Mouse (Mus musculus) cerebellum, adult 8-10 months (tissue): ENCODE data around the gene Eif5b.
A peak's percentile ranks its signal among the peaks of the same experiment; 100 is the strongest.
"Not testable (repeated sequence)": the region's sequence is repeated elsewhere in the genome, so short reads cannot be mapped to it uniquely, and the experiment has no call there.

Experiments
- DNase-seq: peaks from one replicate; pipeline ENCODE4 v3.0.0; 2022

Gene Eif5b

DNA sequence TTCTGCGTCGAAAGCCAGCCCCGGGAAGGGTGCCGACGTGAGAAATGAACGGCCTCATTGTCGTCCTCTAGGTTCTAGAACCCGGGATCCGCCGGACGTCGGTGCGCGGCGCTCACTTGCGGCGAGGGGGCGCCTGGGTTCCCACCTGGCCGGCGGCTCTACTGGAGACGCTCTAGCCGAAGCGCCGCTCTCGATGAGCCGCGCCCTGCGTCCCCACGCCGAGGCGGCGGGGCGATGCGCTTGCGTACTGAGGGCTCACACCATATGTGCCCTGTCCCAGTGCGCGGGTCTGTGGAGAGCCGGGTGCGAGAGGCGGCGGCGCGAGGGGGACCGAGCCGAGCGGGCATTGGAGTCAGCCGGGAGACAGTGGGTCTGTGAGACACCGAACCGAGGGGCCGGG lies at the start of gene Eif5b, which contains the start of gene Txndc9:
Gene Eif5b, plus strand, starts transcription at position 144 of the 400 bp plus-strand sequence.
Gene Txndc9, minus strand, starts transcription at position 27 of the 400 bp plus-strand sequence.
- DNase-seq, result peak; percentile 93

DNA sequence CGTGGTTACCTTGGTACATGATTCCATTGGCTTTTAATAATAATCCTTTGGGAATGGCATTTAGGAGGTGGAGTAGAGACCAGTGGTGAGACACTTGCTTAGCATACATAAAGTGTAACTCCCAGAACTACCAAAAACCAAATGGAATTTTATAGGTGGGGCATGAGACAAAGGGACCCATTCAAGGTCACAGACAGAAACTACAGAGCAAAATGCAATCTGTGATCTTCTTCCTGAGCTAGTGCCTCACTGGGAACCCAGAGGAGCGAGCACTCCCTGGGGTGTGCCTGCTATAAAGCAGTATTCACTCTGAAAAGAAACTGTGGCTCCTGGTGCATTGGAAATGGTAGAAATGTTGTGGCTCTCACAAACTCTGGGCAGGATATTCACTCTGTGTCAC lies 48.9 kb upstream of the Eif5b start:
- DNase-seq, result no peak

DNA sequence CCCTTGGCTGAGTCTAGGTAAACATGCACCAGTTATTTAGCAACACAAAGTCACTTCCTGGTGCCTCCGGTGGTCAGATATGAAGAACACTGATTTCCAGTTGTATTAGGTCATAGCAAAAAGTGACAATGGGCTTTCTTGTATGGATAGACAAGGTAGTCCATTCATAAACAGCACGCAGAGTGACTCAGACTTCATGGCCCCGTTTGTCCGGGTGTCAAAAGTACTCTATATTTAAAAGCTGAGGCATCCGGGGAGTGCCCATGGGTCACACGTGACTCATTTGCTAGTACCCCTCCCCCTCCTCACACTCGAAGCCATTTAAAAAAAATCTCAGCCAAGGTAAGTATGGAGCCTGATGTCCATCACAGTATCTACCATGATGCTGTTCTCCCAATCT lies 43.0 kb upstream of the Eif5b start:
- no peak for DNase-seq

DNA sequence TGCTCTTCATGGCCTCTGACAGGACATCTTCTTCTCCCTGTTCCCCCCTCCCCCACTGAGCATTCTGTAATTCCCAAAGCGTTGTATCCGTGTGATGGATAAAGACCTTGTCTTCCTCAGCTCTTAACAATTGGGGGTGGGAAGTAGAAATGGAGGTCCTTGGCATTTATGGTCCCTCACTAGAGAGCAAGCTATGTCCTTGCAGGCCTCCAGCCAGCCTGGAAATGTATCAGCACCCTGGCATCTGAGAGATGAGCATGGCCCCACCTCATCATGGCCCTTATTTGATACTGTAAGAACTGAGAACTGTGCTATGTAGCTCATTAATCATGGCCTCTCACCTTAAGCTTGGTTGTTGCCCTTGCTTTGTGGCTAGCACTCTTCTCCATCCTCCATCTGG lies 42.6 kb upstream of the Eif5b start:
- no peak for DNase-seq

DNA sequence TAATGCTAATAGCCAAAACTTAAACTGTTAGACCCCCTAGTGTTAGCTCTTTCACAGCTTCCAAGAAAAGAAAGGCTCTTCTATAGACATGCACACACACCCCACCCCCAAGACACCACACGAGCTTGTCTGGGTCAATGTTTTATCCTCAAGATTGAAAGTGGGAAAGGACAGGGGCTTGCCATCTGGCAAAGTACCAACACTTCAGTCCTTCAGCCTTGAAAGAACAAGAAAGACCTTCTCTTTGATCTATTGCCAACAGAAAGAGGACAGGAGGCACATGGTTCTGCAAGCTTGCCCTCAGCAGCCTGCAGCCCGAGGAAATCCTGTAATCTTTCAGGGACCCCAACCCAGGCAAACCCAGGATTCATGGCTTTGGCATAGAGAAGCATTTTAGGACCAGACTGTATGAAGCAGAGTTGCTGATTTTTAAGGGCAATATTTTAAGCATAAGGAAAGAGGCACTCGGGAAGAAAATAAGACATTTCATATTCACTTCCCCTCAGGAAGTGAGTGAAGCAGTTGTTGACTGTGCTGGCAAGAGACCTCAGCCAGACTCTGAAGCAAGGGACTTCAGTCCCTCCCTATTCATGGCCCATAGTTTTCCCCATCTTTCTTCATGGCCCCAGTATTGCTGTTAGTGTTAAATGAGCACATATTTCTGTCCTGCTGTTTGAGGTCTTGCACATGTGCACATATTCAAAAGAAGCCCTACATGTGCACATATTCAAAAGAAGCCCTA lies 40.9 kb upstream of the Eif5b start:
- DNase-seq, result no peak

DNA sequence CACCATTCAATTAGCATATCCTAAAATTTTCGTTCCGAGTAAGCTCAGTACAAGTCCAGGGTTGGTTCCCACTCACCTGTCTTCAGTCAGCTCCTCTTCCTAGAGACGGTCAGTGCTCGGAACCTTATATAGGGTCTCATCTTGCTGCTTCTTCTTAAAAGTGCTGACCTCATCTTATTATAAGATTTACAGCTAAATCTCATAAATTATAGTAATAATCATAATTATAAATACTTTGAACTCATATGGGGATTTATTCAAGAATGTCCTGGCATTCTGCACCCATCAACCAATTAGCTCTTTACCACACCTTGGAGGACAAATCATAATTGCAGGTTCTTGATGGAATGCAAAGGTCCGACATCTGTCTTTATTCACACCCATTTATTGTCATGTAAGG lies 40.2 kb upstream of the Eif5b start, which contains the start of gene Lyg1:
Gene Lyg1, minus strand, starts transcription at position 101 of the 400 bp plus-strand sequence.
- DNase-seq, result no peak

DNA sequence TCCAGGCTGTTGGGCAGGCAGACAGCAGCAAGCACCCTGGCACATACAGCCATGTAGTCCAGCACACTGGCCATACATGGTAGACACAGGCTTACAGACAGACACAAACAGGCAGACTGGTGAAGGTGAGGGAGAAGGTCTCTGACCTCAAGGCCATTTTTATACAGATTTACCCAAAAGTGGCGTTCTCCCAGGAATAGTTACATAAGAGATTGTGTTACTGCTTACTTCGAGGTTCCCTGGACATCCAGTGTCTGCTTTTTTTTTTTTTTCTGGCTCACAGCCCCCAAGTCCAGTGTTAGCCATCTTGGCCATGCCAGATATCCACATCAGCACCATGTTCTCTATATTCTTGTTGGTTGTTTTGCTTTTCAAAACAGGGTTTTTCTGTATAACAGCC lies 39.3 kb upstream of the Eif5b start:
- DNase-seq, result no peak

DNA sequence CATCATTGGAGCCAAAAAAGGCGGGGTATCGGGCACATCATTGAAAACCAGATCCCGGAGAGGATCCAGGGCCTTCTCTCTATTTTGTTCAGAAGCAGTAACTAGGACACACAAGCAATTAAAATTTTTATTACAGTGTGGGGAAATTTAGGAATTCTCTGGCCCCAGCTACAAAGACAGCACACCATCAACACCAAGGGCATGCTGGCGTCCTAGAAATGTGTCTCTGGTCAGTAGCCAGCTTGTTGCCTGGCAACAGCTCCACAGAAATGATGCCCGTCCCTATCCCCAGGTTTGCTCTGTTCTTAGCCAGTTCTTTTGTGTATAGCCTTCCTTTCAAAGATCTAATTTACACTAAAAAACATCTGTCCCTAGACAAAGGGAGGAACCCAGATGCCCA lies 38.3 kb upstream of the Eif5b start:
- peak; percentile 1 for DNase-seq

DNA sequence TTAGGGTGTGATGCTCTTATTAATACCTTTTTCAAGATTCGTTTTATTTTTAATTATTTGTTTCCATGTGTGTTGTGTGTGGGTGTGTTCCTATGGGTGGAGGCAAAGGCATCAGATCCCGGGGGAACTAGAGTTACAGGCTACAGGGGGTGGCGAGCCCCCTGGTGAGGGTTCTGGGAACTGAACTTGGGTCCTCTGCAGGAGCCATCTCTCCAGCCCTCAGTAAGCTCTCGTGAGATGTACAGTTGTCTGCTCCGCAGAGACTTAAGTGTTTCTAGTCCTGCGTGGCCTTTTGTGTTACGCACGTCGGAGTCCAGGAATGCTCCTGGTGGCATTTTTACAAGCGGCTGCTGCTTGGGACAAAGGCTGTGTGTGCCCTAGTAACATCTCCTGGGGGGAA lies 32.2 kb upstream of the Eif5b start:
- DNase-seq, result no peak

DNA sequence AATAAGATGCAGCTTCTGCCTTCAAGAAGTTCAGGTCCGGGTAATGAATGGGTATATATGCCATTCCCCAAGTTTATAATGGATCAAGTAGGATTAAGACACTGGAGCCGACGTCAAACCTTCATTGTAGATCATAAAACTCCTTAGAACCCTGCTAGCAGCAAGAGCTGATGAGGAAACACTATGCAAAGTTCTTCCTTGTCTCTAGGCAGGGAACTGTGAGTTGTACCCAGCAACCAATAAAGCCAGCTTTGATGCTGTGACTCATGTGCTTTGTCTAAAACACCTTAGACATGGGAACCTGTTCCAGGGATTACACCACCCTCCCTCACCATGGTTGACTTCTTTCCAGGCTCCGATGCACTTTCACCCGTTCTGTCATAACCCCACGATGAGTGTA lies 29.1 kb upstream of the Eif5b start:
- DNase-seq, result no peak

DNA sequence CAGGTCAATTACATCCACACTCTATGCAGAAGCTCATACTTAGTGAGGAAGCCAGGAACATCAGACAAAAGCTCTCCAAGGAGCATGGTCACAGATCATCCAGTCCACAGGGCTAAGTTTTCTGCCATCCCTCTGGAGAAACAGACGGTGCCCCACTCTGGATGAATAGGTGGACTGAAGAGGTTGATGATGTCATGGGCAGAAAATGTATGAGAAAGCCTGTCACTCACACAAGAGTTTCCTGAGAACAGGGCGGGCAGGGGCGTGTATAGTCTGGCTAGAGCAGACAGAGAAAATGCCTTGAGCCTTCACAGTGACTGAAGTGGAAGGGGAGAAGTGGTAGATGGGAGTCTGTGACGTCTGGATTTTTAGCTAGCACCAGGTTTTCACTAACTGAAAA lies 26.3 kb upstream of the Eif5b start:
- DNase-seq, result no peak

DNA sequence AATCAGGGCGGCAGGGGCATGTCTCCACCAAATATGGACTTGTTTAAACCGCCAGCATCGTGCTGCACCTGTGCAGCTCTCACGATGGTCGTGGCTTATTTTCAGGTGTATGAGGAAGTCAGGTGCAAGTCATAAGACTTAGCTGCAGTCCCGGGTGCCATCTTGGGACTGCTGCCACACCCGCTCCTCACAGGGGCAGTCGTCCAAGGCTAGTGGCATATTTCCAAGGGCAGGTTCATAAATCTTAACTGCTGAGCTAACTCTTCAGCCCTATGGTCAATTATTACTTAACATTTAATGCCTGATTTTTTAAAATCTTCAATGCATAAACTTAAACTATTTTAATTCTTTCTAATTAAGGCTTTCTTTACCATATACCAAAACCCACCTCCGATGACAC lies 21.1 kb upstream of the Eif5b start:
- DNase-seq, result not testable (repeated sequence)

DNA sequence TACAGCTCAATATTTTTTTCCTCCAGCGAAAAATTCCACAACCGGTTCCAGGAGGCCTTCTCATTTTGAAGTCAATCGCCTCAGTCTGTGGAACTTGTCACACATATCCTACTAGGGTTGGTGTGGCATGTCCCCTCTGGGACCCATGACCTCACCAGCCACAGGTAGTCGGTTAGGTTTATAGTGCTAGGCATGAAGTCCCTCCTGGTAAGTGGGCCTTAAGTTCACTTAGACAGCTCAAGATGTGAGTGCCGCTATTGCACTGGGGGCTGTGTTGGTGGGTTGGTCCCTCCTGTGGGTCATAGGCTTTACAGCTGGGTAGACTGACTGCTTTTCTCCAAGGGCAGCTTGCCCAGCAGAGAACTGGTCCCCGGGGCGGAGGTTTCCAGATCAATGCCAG lies 20.5 kb upstream of the Eif5b start:
- DNase-seq, result no peak

DNA sequence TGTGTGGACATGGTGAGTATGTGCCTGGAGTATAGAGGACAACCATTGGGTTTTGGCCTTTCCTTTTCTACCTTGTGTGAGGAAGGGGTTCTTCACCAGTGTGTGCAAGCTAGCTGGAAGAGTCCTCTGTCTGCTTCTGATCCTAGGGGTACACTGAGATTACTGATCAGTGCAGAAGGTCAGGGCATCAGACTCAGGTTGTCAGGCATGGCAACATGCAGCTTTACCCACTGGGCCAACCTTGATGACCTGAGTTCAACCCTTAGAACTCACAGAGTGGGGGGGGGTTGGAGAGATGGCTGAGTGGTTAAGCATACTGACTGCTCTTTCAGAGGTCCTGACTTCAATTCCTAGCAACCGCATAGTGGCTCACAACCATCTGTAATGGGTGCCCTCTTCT lies 13.5 kb upstream of the Eif5b start:
- DNase-seq, result no peak

DNA sequence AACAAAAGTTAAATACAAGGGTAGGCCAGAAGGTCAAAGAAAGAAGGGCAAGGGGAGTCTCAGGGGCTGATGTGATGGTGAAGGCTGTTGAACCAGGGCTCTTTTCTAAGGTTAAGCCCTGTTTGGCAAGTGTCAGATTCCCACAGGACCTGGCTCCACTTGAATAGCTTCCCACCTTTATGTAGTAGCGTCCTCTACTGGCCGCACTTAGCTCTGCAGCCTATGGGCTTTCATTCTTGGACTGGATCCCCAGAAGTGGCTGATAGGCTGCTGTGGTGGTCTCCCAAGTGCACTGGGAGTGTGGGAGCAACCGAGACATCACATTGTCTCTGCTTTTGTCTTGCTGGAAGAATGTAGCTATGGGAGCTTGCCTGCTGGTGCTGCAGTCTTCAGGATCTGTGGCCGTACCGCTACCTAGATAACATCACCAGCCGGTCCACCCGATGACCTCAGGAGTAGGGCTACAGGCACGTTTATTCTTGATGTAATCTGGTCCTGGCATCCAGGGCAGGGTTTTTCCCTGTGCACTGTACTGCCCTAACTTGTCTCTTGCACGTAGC lies 12.0 kb upstream of the Eif5b start:
- DNase-seq, result no peak

DNA sequence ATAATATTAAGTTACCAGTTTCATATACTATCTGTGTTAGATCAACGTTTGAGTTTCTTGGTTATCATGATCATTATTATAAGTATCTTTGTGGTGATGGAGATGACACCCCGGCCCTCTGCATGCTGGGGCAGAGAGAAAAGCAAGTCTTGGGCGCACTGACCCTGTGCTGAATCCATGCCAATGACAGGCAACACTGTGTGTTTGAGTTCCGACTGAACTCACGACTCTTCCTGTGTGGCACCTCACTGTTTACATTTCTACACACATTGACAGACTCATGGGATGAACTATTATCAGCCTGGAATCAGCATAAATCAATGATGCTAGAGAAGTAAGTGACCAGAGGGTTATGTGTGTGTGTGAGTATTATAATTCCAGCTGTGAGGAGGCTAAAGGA lies 10.0 kb upstream of the Eif5b start:
- DNase-seq, result no peak

DNA sequence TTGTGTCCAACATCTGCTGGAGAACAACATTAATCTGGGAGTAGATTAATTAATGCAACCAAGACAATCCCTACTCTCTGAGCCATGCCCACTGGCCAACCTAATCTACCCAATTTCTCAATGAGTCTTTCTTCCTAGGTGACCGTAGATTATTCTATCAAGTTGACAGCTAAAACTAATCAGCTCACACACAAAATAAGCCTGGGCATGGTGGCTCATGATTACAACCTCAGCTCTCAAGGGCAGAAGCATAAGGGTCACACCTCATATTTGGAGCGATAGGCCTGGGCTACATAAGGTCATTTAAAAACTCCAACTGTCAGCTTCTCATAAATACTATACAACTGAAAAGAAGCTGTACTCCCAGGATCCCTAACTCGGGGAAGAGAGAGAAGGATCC lies 1.6 kb upstream of the Eif5b start:
- no peak for DNase-seq

DNA sequence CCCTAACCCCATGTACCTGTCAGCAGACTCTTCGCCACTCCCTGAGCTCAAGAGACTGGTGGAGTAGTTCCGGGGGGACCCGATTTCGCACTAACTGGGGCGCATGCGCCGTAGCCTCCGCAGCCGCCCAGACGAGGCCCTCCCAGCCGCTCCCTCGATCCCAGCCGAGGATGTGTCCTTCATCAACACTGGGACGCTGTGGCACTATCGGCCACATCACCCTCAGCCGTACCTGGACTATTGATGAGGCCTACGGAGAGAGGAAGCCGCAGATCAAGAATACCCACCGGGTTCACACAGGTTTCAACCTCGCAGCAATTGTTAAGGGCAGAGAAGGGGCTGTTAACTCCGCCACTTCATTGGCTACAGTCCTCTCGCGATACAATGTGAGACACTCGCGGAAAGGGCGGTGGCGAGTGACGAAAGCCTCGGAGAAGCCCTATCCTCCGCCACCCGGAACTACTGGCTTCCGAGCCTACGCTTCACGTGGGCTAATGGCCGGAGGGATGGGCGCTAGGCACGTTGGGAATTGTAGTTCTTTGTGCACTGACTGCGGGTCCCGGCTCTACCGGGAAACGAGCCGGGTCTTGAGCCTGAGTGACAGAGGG lies 829 bp upstream of the Eif5b start:
- DNase-seq, result peak; percentile 96

DNA sequence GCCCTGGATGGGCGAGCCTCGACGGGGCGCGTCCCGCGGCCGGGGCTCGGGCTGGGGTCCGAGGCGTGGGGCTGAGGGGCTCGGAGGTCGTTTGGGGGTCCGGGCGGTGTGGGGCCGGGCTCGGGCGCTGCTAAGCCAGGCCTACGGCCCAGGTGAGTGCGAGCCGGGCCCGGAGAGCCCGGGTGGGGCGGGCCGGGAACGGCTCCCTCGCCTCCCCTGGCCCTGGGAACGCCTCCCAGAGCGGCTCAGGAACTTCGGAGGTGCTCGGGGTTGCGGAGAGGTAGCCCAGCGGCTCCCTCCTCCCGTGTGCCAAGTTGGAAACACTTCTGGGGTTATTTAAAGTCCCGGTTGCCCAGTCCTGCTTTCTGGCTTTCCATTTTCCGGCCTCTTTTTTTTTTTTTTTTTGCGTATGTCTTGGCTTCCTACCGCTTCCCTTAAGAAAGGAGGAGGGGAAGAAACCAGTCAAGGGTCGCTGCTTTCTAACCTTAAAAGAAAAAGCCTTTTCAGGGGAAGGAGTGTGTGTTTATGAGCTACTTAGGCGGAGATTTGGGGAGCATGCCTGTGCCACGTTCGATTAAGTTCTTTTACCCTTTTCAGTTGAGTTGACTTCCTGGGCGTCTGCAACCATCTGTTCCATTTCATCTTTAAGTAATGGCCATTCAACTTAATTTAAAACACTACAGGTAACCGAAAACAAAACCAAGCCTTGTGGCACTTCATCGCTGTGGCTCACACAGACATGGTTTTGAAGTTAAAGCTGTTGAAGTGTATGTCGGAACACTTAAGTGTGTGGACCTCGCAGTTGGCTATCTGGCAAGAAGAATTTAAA lies 775 bp downstream of the Eif5b start:
- DNase-seq, result no peak

DNA sequence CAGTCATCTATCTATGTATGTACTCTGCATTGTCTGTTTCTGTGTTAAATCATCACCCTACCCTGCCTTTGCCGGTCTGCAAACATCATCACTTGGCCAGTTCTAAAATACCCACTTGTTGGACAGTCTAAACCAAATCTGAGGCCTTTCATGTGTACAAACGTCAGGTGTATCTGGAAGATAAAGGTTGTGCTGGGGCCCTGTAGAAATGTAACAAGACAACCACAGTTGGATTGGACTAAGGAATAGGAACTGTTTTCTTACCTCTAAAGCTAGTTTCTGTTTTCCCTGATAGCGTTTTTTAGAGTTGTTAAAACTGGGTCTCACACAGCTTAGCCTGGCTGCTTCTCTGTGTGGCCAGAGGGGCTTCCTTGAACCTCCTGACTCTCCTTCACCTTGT lies 1.7 kb downstream of the Eif5b start:
- no peak for DNase-seq

DNA sequence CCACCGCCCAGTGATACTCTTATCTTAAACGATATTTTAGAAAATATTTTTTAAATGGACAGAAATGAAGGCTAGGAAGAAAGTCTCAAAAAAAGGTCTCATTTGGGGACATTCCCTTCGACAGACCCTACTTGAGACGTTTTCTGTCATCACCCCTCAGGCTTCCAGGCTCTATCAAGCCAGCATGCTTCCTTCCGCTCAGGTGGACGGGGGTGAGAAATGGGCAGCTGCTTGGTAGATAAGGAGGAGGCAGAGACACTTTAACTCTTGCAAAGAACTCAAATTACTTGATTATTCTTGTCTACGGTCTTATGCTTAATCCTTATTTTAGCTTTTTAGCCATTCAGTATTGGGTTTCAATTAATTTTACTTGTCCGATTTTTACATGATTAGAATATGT lies 3.0 kb downstream of the Eif5b start:
- no peak for DNase-seq

DNA sequence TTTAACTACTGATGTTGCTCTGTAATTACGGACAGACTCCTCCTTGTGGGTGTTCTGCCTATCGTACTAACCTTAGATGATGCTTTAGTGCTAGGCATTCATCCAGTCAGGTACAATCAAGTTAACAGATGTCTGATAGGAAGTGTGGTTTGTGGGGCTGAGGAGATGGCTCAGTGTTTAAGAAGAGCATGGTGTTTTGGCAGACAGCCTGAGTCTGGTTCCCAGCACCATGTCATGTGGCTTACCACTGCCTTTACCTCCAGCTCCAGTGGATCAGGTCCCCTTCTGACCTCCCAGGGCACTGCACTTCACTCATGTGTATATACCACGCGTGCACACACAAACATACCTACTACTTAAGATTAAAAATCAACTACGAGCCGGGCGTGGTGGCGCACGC lies 4.1 kb downstream of the Eif5b start:
- DNase-seq, result no peak

DNA sequence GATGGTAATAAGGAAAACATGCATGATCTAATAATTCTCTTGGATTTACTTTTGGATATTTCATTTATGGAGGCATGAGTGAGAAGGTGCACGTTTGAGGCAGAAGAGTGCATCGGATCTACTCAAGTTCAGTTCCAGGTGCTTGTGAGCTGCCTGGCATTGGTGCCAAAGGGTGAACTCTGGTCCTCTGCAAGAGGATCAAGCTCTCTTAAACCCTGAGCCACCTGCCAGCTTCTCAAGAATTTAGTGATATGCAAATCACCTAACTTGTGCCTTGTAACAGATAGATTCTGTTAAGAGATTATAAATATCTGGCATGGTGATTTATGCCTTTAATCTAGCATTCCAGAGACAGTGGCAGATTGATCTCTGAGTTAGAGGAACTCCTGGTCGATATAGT lies 5.2 kb downstream of the Eif5b start:
- no peak for DNase-seq

DNA sequence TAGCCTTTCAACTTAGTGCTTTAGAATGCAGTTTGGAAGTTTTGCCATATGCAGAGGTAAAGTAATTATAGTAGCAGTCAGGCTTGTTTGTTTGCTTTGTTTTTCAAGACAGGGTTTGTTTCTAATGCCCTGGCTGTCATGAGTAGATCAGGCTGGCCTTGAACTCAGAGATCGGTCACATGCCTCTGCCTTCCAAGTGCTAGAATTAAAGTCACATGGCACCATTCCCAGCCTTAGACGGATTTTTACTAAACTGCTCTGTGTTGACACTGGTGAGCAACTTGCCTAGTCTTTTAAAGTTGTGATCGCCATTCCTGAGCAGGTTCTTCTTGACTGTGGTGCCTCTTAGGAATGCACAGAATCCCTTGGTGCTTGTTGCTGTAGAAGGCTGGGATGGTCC lies 8.9 kb downstream of the Eif5b start:
- no peak for DNase-seq
